Mouse (Mus musculus) lung, embryonic 16.5 days (tissue): Measurements from ENCODE around the gene Insl6. TPM values are rescaled to one million over a fixed set of nuclear protein-coding genes. Genes with fewer than 3 reads are reported as not detected.

Experiments
- ATAC-seq: fragments of 200-750 bp; cut with Nextera tagmentation; 2 replicates; pipeline ENCODE4 v1.8.0; 2017; ENCODE audit warnings: low read depth, mild to moderate bottlenecking, moderate library complexity
- H3K27ac ChIP-seq: fragments of 300-500 bp; sonication (generic); 2 replicates; pipeline ENCODE4 v1.5.1; 2014; ENCODE audit warnings: mild to moderate bottlenecking, control low read depth, low read length
- H3K27me3 ChIP-seq: fragments of 300-500 bp; sonication (generic); 2 replicates; pipeline ENCODE4 v1.6.1; 2014; ENCODE audit warnings: low read depth, low read length, mixed read lengths; ENCODE audit not compliant: control insufficient read depth, insufficient read depth
- H3K36me3 ChIP-seq: fragments of 300-500 bp; sonication (generic); 2 replicates; pipeline ENCODE4 v1.6.1; 2014; ENCODE audit warnings: low read length; ENCODE audit not compliant: control insufficient read depth, insufficient read depth
- H3K4me1 ChIP-seq: fragments of 300-500 bp; sonication (generic); replicated peaks from 2 replicates; pipeline ENCODE4 v1.6.1; 2014; ENCODE audit warnings: low read length, mixed read lengths; ENCODE audit not compliant: control insufficient read depth, insufficient read depth
- H3K4me2 ChIP-seq: fragments of 300-500 bp; sonication (generic); 2 replicates; pipeline ENCODE4 v1.6.1; 2014; ENCODE audit warnings: low read depth, low read length, control low read depth
- H3K4me3 ChIP-seq: fragments of 300-500 bp; sonication (generic); 2 replicates; pipeline ENCODE4 v1.5.1; 2014; ENCODE audit warnings: mild to moderate bottlenecking, low read length, control low read depth
- H3K9ac ChIP-seq: fragments of 300-500 bp; sonication (generic); 2 replicates; pipeline ENCODE4 v1.6.1; 2014; ENCODE audit warnings: low read length, control low read depth
- H3K9me3 ChIP-seq: fragments of 300-500 bp; sonication (generic); 2 replicates; pipeline ENCODE4 v1.6.1; 2016; ENCODE audit warnings: low read length; ENCODE audit not compliant: control insufficient read depth
- WGBS: fragments of 180-500 bp; shearing (Covaris S2); extraction: QIAGEN DNeasy Blood & Tissue Kit; methylation state at CpG from one replicate; pipeline ENCODE4 v1.1.7; 2014; 5-methylcytosine and 5-hydroxymethylcytosine counted together
- polyA plus RNA-seq: library from polyadenylated mRNA; unstranded; fragments of >200 nt; fragmentation: Nextera tagmentation; extraction: Ambion mirVana; gene quantifications from 2 replicates; pipeline ENCODE4 v1.2.1, GENCODE M21; 2015

Insl6 gene
- 1.0 and 2.9 TPM in 2 replicates for polyA plus RNA-seq

GRCm38 (mm10) chr19:29325053-29325851, at the start of gene Insl6:
Insl6 (minus strand) TSS chr19:29325356.
- Histone ChIP-seq H3K4me2 (peak within 1 kb of the TSS; percentile 82), H3K27me3 (peaks cover 2% of the 10 kb centered on the region; the same call in 1 of the 2 replicates), H3K9me3 (no peaks in the 10 kb centered on the region), H3K27ac (no peak within 1 kb of the TSS), H3K9ac (peak within 1 kb of the TSS; percentile 47; the same call in 1 of the 2 replicates), H3K4me1 (peaks cover 6% of the 10 kb centered on the region), H3K4me3 (peak within 1 kb of the TSS; percentile 49), H3K36me3 (no peaks in the 10 kb centered on the region)
- peak; percentile 99 for ATAC-seq
- WGBS, result 2% methylated on average over 23 of the region's 31 CpGs

DNA sequence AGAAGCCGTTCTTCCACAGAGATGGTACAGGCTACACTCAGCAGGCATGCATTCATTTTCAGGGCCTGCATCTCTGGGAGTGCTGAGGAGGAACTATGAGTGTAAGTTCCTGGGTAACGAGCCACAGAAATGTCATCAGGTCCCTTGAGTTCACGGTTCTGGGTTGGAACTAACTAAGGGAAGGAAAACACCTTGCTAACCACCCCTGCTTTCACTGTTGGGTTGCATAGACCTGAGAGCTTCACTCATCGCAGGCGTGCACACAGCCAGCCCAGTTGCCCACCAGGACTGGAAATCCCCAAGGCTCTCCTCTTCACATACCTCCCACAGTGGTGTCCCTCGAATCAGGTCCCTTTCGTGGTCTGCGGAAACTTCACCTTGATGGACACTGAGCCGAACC, 49.8 kb upstream of the Insl6 start:
- Histone ChIP-seq H3K36me3 (no peaks in the 10 kb centered on the region), H3K4me2 (no peak overlapping the region), H3K4me1 (0 out of 2 replicates have a peak, but pooled peaks cover 2% of the 10 kb centered on the region), H3K9ac (no peak overlapping the region), H3K27me3 (no peaks in the 10 kb centered on the region), H3K4me3 (no peak overlapping the region), H3K9me3 (no peaks in the 10 kb centered on the region), H3K27ac (no peak overlapping the region)
- 83% methylated on average over 9 of the region's 9 CpGs for WGBS
- ATAC-seq, result no peak

GRCm38 (mm10) chr19:29373438-29373837, 48.3 kb upstream of the Insl6 start:
- peak overlapping the region; percentile 14 for H3K4me3 ChIP-seq
- H3K36me3 ChIP-seq, result no peaks in the 10 kb centered on the region
- H3K4me2 ChIP-seq, result peak overlapping the region; percentile 43
- H3K4me1 ChIP-seq, result 0 out of 2 replicates have a peak, but pooled peaks cover 2% of the 10 kb centered on the region
- WGBS, result 27% methylated on average over 11 of the region's 11 CpGs
- H3K9ac ChIP-seq, result peak overlapping the region; percentile 33
- no peak for ATAC-seq
- H3K27ac ChIP-seq, result no peak overlapping the region
- no peaks in the 10 kb centered on the region for H3K9me3 ChIP-seq
- H3K27me3 ChIP-seq, result no peaks in the 10 kb centered on the region

DNA sequence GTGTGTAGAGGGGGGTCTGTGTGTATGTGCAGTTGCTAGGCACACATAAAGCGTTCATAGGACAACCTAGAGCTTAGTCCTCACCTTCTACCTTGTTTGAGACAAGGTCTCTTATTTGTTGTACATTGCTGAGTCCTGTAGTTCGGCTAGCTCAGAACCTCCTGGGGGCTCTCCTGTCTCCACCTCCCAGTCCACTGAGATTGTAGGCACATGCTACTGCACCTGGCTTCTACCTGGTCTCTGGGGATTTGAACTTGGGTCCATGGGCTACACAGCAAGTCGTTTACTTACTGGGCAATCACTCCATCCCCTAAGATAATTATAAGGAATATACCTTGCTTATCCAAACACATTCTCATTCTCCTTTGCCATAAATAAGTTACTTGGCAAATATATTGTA, 47.5 kb upstream of the Insl6 start:
- 82% methylated on average over 3 of the region's 3 CpGs for WGBS
- Histone ChIP-seq H3K9me3 (no peaks in the 10 kb centered on the region), H3K4me1 (peaks cover 2% of the 10 kb centered on the region; the same call in 1 of the 2 replicates), H3K27me3 (no peaks in the 10 kb centered on the region), H3K4me3 (no peak overlapping the region), H3K9ac (no peak overlapping the region), H3K4me2 (no peak overlapping the region), H3K27ac (no peak overlapping the region), H3K36me3 (no peaks in the 10 kb centered on the region)
- no peak for ATAC-seq

- Histone ChIP-seq H3K4me2 (peak overlapping the region; percentile 33; the same call in 1 of the 2 replicates), H3K36me3 (no peaks in the 10 kb centered on the region), H3K9ac (no peak overlapping the region), H3K27ac (no peak overlapping the region), H3K9me3 (no peaks in the 10 kb centered on the region), H3K4me3 (no peak overlapping the region), H3K4me1 (peaks cover 6% of the 10 kb centered on the region; the same call in 1 of the 2 replicates), H3K27me3 (no peaks in the 10 kb centered on the region)
- WGBS, result 54% methylated on average over 4 of the region's 4 CpGs
- ATAC-seq, result no peak
These were observed 47.0 kb upstream of the Insl6 start for GRCm38 (mm10) chr19:29372138-29372537.

DNA sequence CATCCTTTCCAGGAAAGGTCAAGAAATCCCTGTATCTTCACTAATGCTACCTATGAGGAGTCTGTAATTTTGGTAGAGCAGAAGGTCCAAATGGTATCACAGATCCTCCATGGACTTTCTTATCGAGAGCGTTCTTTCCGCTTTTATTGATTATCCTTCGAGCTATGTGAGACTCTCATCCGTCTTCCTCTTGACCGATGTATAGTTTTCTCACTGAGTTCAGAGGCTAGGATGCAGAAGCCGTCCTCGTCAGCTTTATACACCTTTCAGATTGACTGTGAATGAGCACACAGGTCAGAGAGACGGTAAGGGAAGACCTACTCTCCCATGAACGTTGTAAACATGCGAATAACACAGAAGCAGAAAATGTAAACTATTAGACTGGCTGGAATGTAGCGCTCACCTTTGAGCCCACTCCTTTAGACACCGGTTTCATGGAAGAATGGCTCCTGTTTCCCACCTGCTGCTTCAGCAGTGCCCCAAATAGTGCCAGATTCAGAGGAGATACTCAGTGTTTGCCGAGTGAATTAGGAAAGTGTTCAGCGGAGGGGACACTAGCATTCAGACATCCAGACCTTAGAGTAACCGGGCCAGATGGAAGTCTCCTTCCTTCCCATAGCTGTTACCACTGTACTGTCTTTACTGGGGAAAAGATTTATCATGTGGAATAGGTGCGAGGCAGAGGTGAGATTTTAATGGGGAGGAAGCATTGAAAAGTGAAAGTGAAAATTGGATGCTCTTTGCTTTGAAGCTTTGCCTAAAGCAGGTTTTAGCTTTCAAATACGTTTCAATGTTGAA, 46.3 kb upstream of the Insl6 start:
- no peak for ATAC-seq
- peak overlapping the region; percentile 33; the same call in 1 of the 2 replicates for H3K4me2 ChIP-seq
- H3K9me3 ChIP-seq, result no peaks in the 10 kb centered on the region

GRCm38 (mm10) chr19:29370545-29371283, 45.6 kb upstream of the Insl6 start:
- Histone ChIP-seq H3K4me2 (no peak overlapping the region), H3K27me3 (no peaks in the 10 kb centered on the region), H3K36me3 (no peaks in the 10 kb centered on the region), H3K27ac (no peak overlapping the region), H3K4me3 (no peak overlapping the region), H3K4me1 (peaks cover 9% of the 10 kb centered on the region; the same call in 1 of the 2 replicates), H3K9me3 (no peaks in the 10 kb centered on the region), H3K9ac (no peak overlapping the region)
- WGBS, result 78% methylated on average over 7 of the region's 7 CpGs
- ATAC-seq, result no peak

More for the DNA sequence above, 46.3 kb upstream of the Insl6 start:
- H3K36me3 ChIP-seq, result no peaks in the 10 kb centered on the region
- 65% methylated on average over 18 of the region's 18 CpGs for WGBS
- H3K4me1 ChIP-seq, result peaks cover 9% of the 10 kb centered on the region; the same call in 1 of the 2 replicates
- no peak overlapping the region for H3K27ac ChIP-seq
- H3K27me3 ChIP-seq, result no peaks in the 10 kb centered on the region
- H3K9ac ChIP-seq, result no peak overlapping the region
- no peak overlapping the region for H3K4me3 ChIP-seq

- H3K36me3 ChIP-seq, result no peaks in the 10 kb centered on the region
- ATAC-seq, result no peak
- H3K27ac ChIP-seq, result no peak overlapping the region
- no peaks in the 10 kb centered on the region for H3K27me3 ChIP-seq
- H3K9me3 ChIP-seq, result no peaks in the 10 kb centered on the region
- H3K4me3 ChIP-seq, result no peak overlapping the region
- no peak overlapping the region for H3K9ac ChIP-seq
- H3K4me1 ChIP-seq, result peaks cover 9% of the 10 kb centered on the region; the same call in 1 of the 2 replicates
- WGBS, result 50% methylated on average over 9 of the region's 12 CpGs
- H3K4me2 ChIP-seq, result no peak overlapping the region
These were observed 45.0 kb upstream of the Insl6 start for GRCm38 (mm10) chr19:29370112-29370511.
